Mouse (Mus musculus): ENCODE results near the gene Prkacb. TPM values are rescaled to one million over a fixed set of nuclear protein-coding genes. Genes with fewer than 3 reads are reported as not detected.

Gene Prkacb
- 48.2 TPM for polyA plus RNA-seq (2014; fragmentation: Illumina TruSeq; extraction: RNeasy Lipid Tissue Mini Kit (QIAGEN cat#74804); ENCODE audit: low read depth, low replicate concordance)

GRCm38 (mm10) chr3:146812901-146813393 lies at the start of gene Prkacb:
TSS of gene Prkacb (minus strand) at chr3:146812990.

GRCm38 (mm10) chr3:146851966-146852891 lies 39.4 kb upstream of the Prkacb start, which contains the start of gene Ttll7:
TSS of gene Ttll7 (plus strand) at chr3:146852367.

GRCm38 (mm10) chr3:146684811-146685675 lies 127.7 kb downstream of the Prkacb start, which contains the start of gene Samd13:
TSS of gene Samd13 (minus strand) at chr3:146685592.

Other genes with a start within 250 kb of the Prkacb start
- gene Uox, start 242.6 kb downstream of the Prkacb start, polyA plus RNA-seq (2014; fragmentation: Illumina TruSeq; extraction: RNeasy Lipid Tissue Mini Kit (QIAGEN cat#74804); ENCODE audit: low read depth, low replicate concordance): 2,717 TPM
- gene Dnase2b, start 197.4 kb downstream of the Prkacb start, polyA plus RNA-seq (2014; fragmentation: Illumina TruSeq; extraction: RNeasy Lipid Tissue Mini Kit (QIAGEN cat#74804); ENCODE audit: low read depth, low replicate concordance): 18.3 TPM
- not detected for gene 4930503B20Rik, start 161.7 kb downstream of the Prkacb start, polyA plus RNA-seq (2014; fragmentation: Illumina TruSeq; extraction: RNeasy Lipid Tissue Mini Kit (QIAGEN cat#74804); ENCODE audit: low read depth, low replicate concordance)
- gene Samd13, start 127.4 kb downstream of the Prkacb start, polyA plus RNA-seq (2014; fragmentation: Illumina TruSeq; extraction: RNeasy Lipid Tissue Mini Kit (QIAGEN cat#74804); ENCODE audit: low read depth, low replicate concordance): not detected
- 1.7 TPM for gene Ttll7, start 39.4 kb upstream of the Prkacb start, polyA plus RNA-seq (2014; fragmentation: Illumina TruSeq; extraction: RNeasy Lipid Tissue Mini Kit (QIAGEN cat#74804); ENCODE audit: low read depth, low replicate concordance)

Measured in liver, adult 10 weeks (tissue).